Mouse (Mus musculus) neural tube, embryonic 12.5 days (tissue): ENCODE measurements at regions not wholly inside any gene's neighbourhood (a gene's known extent, or its start where the extent isn't known, plus 50 kb on each side); places are given as distances from the start of the nearest gene placed in this dataset.

Experiments
- ATAC-seq: fragments of 200-750 bp; cut with Nextera tagmentation; 2 replicates; pipeline ENCODE4 v1.8.0; 2017; ENCODE audit warnings: low read depth, mild to moderate bottlenecking, moderate TSS enrichment, moderate library complexity; ENCODE audit not compliant: low FRiP score
- H3K27ac ChIP-seq: fragments of 300-500 bp; sonication (generic); 2 replicates; pipeline ENCODE4 v1.5.1; 2016
- H3K27me3 ChIP-seq: fragments of 300-500 bp; sonication (generic); replicated peaks from 2 replicates; pipeline ENCODE4 v1.6.1; 2016; ENCODE audit warnings: mild to moderate bottlenecking
- H3K36me3 ChIP-seq: fragments of 300-500 bp; sonication (generic); 2 replicates; pipeline ENCODE4 v1.6.1; 2016; ENCODE audit warnings: mild to moderate bottlenecking
- H3K4me1 ChIP-seq: fragments of 300-500 bp; sonication (generic); 2 replicates; pipeline ENCODE4 v1.6.1; 2016
- H3K4me2 ChIP-seq: fragments of 300-500 bp; sonication (generic); replicated peaks from 2 replicates; pipeline ENCODE4 v1.6.1; 2016; ENCODE audit warnings: mild to moderate bottlenecking
- H3K4me3 ChIP-seq: fragments of 300-500 bp; sonication (generic); 2 replicates; pipeline ENCODE4 v1.5.1; 2016
- H3K9ac ChIP-seq: fragments of 300-500 bp; sonication (generic); 2 replicates; pipeline ENCODE4 v1.6.1; 2016; ENCODE audit warnings: mild to moderate bottlenecking
- H3K9me3 ChIP-seq: fragments of 300-500 bp; sonication (generic); 2 replicates; pipeline ENCODE4 v1.6.1; 2016; ENCODE audit warnings: mild to moderate bottlenecking
- WGBS: fragments of 180-500 bp; shearing (Covaris S2); methylation state at CpG from one replicate; pipeline ENCODE4 v1.1.7; 2016; 5-methylcytosine and 5-hydroxymethylcytosine counted together

GRCm38 (mm10) chr13:44535441-44535840, 193.8 kb upstream of the Jarid2 start:
- H3K27ac ChIP-seq: no peak overlapping the region
- 90% methylated on average over 18 of the region's 18 CpGs for WGBS
- no peaks in the 10 kb centered on the region for H3K36me3 ChIP-seq
- H3K27me3 ChIP-seq: no peaks in the 10 kb centered on the region
- H3K4me1 ChIP-seq: no peaks in the 10 kb centered on the region
- no peaks in the 10 kb centered on the region for H3K9me3 ChIP-seq
- no peak overlapping the region for H3K9ac ChIP-seq
- ATAC-seq: no peak
- H3K4me3 ChIP-seq: no peak overlapping the region
- H3K4me2 ChIP-seq: no peak overlapping the region

GRCm38 (mm10) chr13:44538238-44538637, 191.0 kb upstream of the Jarid2 start:
- no peak overlapping the region for H3K27ac ChIP-seq
- H3K27me3 ChIP-seq: no peaks in the 10 kb centered on the region
- no peaks in the 10 kb centered on the region for H3K36me3 ChIP-seq
- no peaks in the 10 kb centered on the region for H3K9me3 ChIP-seq
- no peak overlapping the region for H3K9ac ChIP-seq
- H3K4me2 ChIP-seq: no peak overlapping the region
- H3K4me1 ChIP-seq: no peaks in the 10 kb centered on the region
- H3K4me3 ChIP-seq: no peak overlapping the region
- no peak for ATAC-seq
- 92% methylated on average over 7 of the region's 7 CpGs for WGBS

GRCm38 (mm10) chr13:44540401-44540800, 188.9 kb upstream of the Jarid2 start:
- H3K27me3 ChIP-seq: no peaks in the 10 kb centered on the region
- H3K9ac ChIP-seq: no peak overlapping the region
- 74% methylated on average over 4 of the region's 4 CpGs for WGBS
- H3K4me1 ChIP-seq: no peaks in the 10 kb centered on the region
- H3K36me3 ChIP-seq: no peaks in the 10 kb centered on the region
- H3K4me2 ChIP-seq: no peak overlapping the region
- no peak for ATAC-seq
- H3K27ac ChIP-seq: no peak overlapping the region
- H3K4me3 ChIP-seq: no peak overlapping the region
- no peaks in the 10 kb centered on the region for H3K9me3 ChIP-seq

DNA sequence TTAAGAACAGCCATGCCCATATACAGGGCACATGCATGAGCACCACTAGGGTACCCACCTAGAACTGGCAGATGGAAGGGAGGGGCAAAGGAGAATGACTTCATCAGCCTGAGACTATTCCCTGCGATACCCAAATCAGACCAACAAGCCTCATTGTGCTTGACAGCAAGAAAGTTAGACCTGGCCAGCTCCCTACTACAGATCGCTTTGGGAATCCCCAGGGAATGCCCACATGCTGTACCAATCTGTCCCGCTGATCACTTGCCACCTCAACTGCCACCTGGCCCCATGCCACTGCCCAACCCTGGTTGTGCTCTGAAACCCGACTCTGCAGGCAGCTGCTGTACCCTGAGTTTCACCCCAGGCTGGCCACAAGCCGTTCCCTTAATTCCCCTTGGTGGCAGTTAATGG, 188.0 kb upstream of the Jarid2 start:
- 70% methylated on average over 5 of the region's 5 CpGs for WGBS
- no peak for ATAC-seq
- H3K4me3 ChIP-seq: no peak overlapping the region

GRCm38 (mm10) chr13:44544786-44545185, 184.5 kb upstream of the Jarid2 start:
- 84% methylated on average over 9 of the region's 9 CpGs for WGBS
- H3K9me3 ChIP-seq: no peaks in the 10 kb centered on the region
- H3K4me3 ChIP-seq: no peak overlapping the region
- H3K9ac ChIP-seq: no peak overlapping the region
- no peak overlapping the region for H3K27ac ChIP-seq
- ATAC-seq: no peak
- no peaks in the 10 kb centered on the region for H3K27me3 ChIP-seq
- no peaks in the 10 kb centered on the region for H3K36me3 ChIP-seq
- H3K4me2 ChIP-seq: no peak overlapping the region
- no peaks in the 10 kb centered on the region for H3K4me1 ChIP-seq

More for the DNA sequence above, 188.0 kb upstream of the Jarid2 start:
- no peaks in the 10 kb centered on the region for H3K36me3 ChIP-seq
- H3K4me1 ChIP-seq: no peaks in the 10 kb centered on the region
- H3K4me2 ChIP-seq: no peak overlapping the region
- H3K27ac ChIP-seq: no peak overlapping the region
- no peak overlapping the region for H3K9ac ChIP-seq
- H3K9me3 ChIP-seq: no peaks in the 10 kb centered on the region
- no peaks in the 10 kb centered on the region for H3K27me3 ChIP-seq

DNA sequence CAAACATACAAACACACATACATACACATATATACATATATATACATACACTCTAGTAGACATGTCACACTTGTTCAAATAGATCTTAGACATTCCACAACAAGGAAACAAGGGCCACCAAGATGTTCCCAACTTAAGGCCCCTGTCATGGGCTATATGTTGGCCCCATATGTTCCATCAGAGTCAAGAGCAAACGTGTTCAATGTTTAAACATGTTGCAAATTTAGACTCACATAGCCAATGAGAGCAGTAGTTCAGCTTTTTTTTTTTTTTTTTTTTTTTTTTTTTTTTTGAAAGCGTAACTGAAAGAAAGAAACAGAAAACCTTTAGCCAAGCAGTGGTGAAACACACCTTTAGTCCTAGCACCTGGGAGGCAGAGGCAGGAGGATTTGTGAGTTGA, 183.0 kb upstream of the Jarid2 start:
- ATAC-seq: no peak
- Histone ChIP-seq H3K36me3 (no peaks in the 10 kb centered on the region), H3K27me3 (no peaks in the 10 kb centered on the region), H3K9me3 (no peaks in the 10 kb centered on the region), H3K4me2 (no peak overlapping the region), H3K27ac (no peak overlapping the region), H3K9ac (no peak overlapping the region), H3K4me1 (no peaks in the 10 kb centered on the region), H3K4me3 (no peak overlapping the region)
- WGBS: 83% methylated on average over 2 of the region's 2 CpGs

DNA sequence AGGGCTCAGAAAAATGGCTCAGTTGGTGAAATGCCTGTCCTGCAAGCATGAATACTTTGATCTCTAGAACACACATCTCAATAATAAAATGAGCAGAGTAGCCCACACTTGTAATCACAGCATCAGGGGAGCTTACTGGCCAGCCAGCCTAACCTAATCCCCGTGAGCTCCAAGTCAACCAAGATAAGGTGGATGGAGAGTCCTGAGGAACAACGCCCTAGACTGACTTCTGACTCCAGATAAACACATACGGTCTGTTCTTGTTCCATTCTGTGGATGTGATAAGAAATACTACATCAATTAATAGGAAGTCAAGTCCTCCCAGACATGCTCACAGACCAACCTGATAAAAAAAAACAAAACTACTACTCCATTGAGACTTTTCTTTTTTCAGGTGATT, 180.4 kb upstream of the Jarid2 start:
- WGBS: 92% methylated on average over 3 of the region's 3 CpGs
- Histone ChIP-seq H3K9ac (no peak overlapping the region), H3K4me1 (no peaks in the 10 kb centered on the region), H3K27ac (no peak overlapping the region), H3K9me3 (no peaks in the 10 kb centered on the region), H3K27me3 (no peaks in the 10 kb centered on the region), H3K4me3 (no peak overlapping the region), H3K36me3 (no peaks in the 10 kb centered on the region), H3K4me2 (no peak overlapping the region)
- no peak for ATAC-seq

DNA sequence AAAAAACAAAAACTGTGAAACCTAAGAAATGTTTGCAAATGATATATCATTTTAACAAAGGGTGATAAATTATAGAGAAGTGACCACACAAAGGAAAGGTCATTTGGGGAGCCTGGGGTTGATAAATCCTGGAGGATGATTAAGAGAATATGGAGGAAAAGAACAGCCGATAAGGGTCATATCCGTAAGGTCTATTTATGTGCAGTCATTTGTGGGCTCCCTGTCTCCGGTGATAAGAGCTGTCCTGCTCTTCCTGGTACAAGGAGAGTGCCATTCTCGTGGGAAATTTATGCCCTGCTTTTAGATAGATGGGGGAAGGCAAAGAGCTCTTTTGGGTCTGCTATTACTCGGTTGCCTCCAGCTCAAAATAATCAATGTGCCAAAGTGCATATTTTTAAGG, 175.9 kb upstream of the Jarid2 start:
- H3K36me3 ChIP-seq: no peaks in the 10 kb centered on the region
- no peak overlapping the region for H3K27ac ChIP-seq
- H3K4me3 ChIP-seq: no peak overlapping the region
- H3K4me1 ChIP-seq: peaks cover 3% of the 10 kb centered on the region; the same call in 1 of the 2 replicates
- 76% methylated on average over 5 of the region's 5 CpGs for WGBS
- H3K27me3 ChIP-seq: no peaks in the 10 kb centered on the region; the same call in 1 of the 2 replicates
- no peaks in the 10 kb centered on the region for H3K9me3 ChIP-seq
- no peak overlapping the region for H3K9ac ChIP-seq
- ATAC-seq: no peak
- H3K4me2 ChIP-seq: no peak overlapping the region

GRCm38 (mm10) chr13:44554686-44555463, 174.4 kb upstream of the Jarid2 start:
- Histone ChIP-seq H3K4me1 (peaks cover 6% of the 10 kb centered on the region; the same call in 1 of the 2 replicates), H3K9me3 (no peaks in the 10 kb centered on the region), H3K9ac (no peak overlapping the region), H3K27me3 (no peaks in the 10 kb centered on the region; the same call in 1 of the 2 replicates), H3K4me3 (no peak overlapping the region), H3K27ac (no peak overlapping the region), H3K36me3 (no peaks in the 10 kb centered on the region), H3K4me2 (no peak overlapping the region)
- WGBS: 76% methylated on average over 9 of the region's 9 CpGs
- no peak for ATAC-seq

GRCm38 (mm10) chr13:44555979-44556378, 173.3 kb upstream of the Jarid2 start:
- ATAC-seq: no peak
- Histone ChIP-seq H3K27me3 (no peaks in the 10 kb centered on the region; the same call in 1 of the 2 replicates), H3K9me3 (no peaks in the 10 kb centered on the region), H3K27ac (no peak overlapping the region), H3K4me2 (no peak overlapping the region), H3K4me1 (peaks cover 6% of the 10 kb centered on the region; the same call in 1 of the 2 replicates), H3K36me3 (no peaks in the 10 kb centered on the region), H3K4me3 (no peak overlapping the region), H3K9ac (no peak overlapping the region)
- 20% methylated on average over 6 of the region's 6 CpGs for WGBS

DNA sequence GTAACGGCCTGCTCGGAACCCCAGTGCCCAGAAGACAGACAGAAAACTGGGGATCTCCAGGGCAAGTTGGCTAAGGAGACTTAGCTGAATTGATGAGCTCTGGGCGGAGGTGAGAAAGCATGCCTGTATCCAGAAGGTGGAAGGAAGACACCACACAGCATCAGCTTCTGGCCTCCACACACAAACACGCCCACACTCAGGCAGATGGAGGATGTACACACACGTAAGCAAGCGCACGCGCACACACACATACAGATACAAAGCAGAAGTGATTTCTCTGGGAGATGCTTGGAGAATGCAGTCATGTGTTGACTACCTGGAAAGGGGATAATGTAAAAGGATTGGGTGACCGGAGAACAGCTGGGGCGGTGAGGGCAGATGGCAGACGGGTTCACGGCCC, 171.2 kb upstream of the Jarid2 start:
- no peaks in the 10 kb centered on the region for H3K9me3 ChIP-seq
- ATAC-seq: no peak
- H3K36me3 ChIP-seq: no peaks in the 10 kb centered on the region
- H3K27me3 ChIP-seq: no peaks in the 10 kb centered on the region; the same call in 1 of the 2 replicates
- H3K4me2 ChIP-seq: no peak overlapping the region
- H3K4me3 ChIP-seq: no peak overlapping the region
- H3K9ac ChIP-seq: no peak overlapping the region
- H3K4me1 ChIP-seq: peaks cover 6% of the 10 kb centered on the region; the same call in 1 of the 2 replicates
- 92% methylated on average over 12 of the region's 12 CpGs for WGBS
- H3K27ac ChIP-seq: no peak overlapping the region

GRCm38 (mm10) chr13:44558491-44559177, 170.6 kb upstream of the Jarid2 start:
- ATAC-seq: no peak
- no peaks in the 10 kb centered on the region; the same call in 1 of the 2 replicates for H3K27me3 ChIP-seq
- H3K9ac ChIP-seq: no peak overlapping the region
- WGBS: 75% methylated on average over 21 of the region's 21 CpGs
- H3K4me2 ChIP-seq: no peak overlapping the region
- no peaks in the 10 kb centered on the region for H3K36me3 ChIP-seq
- H3K9me3 ChIP-seq: no peaks in the 10 kb centered on the region
- H3K4me1 ChIP-seq: peaks cover 6% of the 10 kb centered on the region; the same call in 1 of the 2 replicates
- no peak overlapping the region for H3K4me3 ChIP-seq
- no peak overlapping the region for H3K27ac ChIP-seq
